Mouse (Mus musculus) stomach, postnatal 0 days (tissue): ENCODE results near the gene Gpc1. TPM values are rescaled to one million over a fixed set of nuclear protein-coding genes. Genes with fewer than 3 reads are reported as not detected.

Experiments
- ATAC-seq: fragments of 200-750 bp; cut with Nextera tagmentation; 2 replicates; pipeline ENCODE4 v1.8.0; 2017; ENCODE audit not compliant: low FRiP score, low TSS enrichment
- DNase-seq: peaks from one replicate; pipeline ENCODE4 v3.0.0-alpha.2; 2016; ENCODE audit warnings: low spot score
- H3K27ac ChIP-seq: fragments of 300-500 bp; sonication (generic); replicated peaks from 2 replicates; pipeline ENCODE4 v1.5.1; 2014; ENCODE audit warnings: mild to moderate bottlenecking, control low read depth
- H3K27me3 ChIP-seq: fragments of 300-500 bp; sonication (generic); 2 replicates; pipeline ENCODE4 v1.6.1; 2014; ENCODE audit warnings: low read length; ENCODE audit not compliant: control insufficient read depth, insufficient read depth
- H3K36me3 ChIP-seq: fragments of 300-500 bp; sonication (generic); 2 replicates; pipeline ENCODE4 v1.6.1; 2014; ENCODE audit warnings: low read length, mixed read lengths; ENCODE audit not compliant: control insufficient read depth, insufficient read depth
- H3K4me1 ChIP-seq: fragments of 300-500 bp; sonication (generic); replicated peaks from 2 replicates; pipeline ENCODE4 v1.6.1; 2014; ENCODE audit warnings: antibody characterized with exemption; ENCODE audit not compliant: control insufficient read depth, insufficient read depth
- H3K4me2 ChIP-seq: fragments of 300-500 bp; sonication (generic); replicated peaks from 2 replicates; pipeline ENCODE4 v1.6.1; 2014; ENCODE audit warnings: low read depth, mild to moderate bottlenecking, control low read depth, moderate library complexity
- H3K4me3 ChIP-seq: fragments of 300-500 bp; sonication (generic); 2 replicates; pipeline ENCODE4 v1.5.1; 2014; ENCODE audit warnings: low read depth, low read length, control low read depth
- H3K9ac ChIP-seq: fragments of 300-500 bp; sonication (generic); 2 replicates; pipeline ENCODE4 v1.6.1; 2014; ENCODE audit warnings: mild to moderate bottlenecking, low read length, control low read depth, mixed read lengths
- H3K9me3 ChIP-seq: fragments of 300-500 bp; sonication (generic); 2 replicates; pipeline ENCODE4 v1.6.1; 2016; ENCODE audit warnings: low read length; ENCODE audit not compliant: control insufficient read depth
- CTCF ChIP-seq: IDR thresholded peaks from 2 replicates; pipeline ENCODE4 v1.5.1; 2016; ENCODE audit warnings: antibody characterized with exemption, low read depth, mild to moderate bottlenecking, moderate library complexity
- EP300 ChIP-seq: optimal IDR thresholded peaks from 2 replicates; pipeline ENCODE3; 2016; ENCODE audit warnings: antibody characterized with exemption
- WGBS: fragments of 180-500 bp; shearing (Covaris S2); extraction: QIAGEN DNeasy Blood & Tissue Kit; methylation state at CpG from one replicate; pipeline ENCODE4 v1.1.7; 2014; 5-methylcytosine and 5-hydroxymethylcytosine counted together
- polyA plus RNA-seq: library from polyadenylated mRNA; unstranded; fragments of >200 nt; fragmentation: Nextera tagmentation; extraction: Ambion mirVana; gene quantifications from 2 replicates; pipeline ENCODE4 v1.2.1, GENCODE M21; 2015

Gpc1 gene
- polyA plus RNA-seq: 14.0 and 15.5 TPM in 2 replicates

DNA sequence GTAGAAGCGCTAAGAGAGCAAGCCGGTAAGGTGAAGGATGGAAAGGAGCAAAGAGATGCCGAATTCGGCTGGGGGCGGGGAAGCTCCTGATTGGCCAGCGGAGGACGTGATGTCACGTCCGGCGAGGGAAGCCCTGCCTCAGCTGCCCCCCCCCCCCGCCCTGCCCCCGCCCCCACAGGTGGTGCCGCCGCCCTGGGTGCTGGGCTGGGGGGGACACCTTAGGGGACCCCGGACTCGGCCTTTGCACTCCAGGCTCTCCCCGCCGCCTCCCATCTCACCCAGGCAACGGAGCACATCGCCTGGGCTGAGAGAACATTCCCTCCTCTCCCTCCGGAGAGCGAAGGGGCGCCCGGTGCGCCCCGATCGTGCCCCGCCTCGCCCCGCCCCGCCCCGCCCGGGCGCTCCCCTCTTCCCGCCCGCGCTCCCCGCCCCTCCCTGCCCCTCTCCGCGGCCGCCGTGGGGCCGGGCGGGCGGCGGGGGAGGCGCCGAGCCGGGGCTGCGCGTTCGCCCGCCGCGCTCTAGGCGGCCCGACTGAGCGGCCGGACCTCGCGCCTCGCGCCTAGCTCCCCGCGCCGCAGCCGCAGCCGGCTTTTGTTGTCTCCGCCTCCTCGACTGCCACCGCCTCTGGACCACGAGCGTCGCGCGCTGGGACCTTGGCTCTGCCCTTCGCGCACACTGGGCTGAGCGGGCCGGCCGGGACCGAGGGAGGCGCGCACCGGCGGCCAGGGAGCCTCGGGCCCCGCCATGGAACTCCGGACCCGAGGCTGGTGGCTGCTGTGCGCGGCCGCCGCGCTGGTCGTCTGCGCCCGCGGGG, at the start of gene Gpc1:
Gene Gpc1 (plus strand): TSS at position 458 of the 814 bp plus-strand sequence.
- DNase-seq: peak; percentile 73
- no peaks in the 10 kb centered on the region; the same call in 1 of the 2 replicates for H3K4me1 ChIP-seq
- no peak for TF ChIP-seq CTCF
- no peak for TF ChIP-seq EP300
- ATAC-seq: peak; percentile 76
- H3K27me3 ChIP-seq: no peaks in the 10 kb centered on the region
- peak within 1 kb of the TSS; percentile 93 for H3K4me2 ChIP-seq
- peak within 1 kb of the TSS; percentile 71 for H3K9ac ChIP-seq
- H3K36me3 ChIP-seq: no peaks in the 10 kb centered on the region
- no peaks in the 10 kb centered on the region for H3K9me3 ChIP-seq
- WGBS: 1% methylated on average over 23 of the region's 99 CpGs
- peak within 1 kb of the TSS; percentile 84 for H3K27ac ChIP-seq
- H3K4me3 ChIP-seq: peak within 1 kb of the TSS; percentile 63

DNA sequence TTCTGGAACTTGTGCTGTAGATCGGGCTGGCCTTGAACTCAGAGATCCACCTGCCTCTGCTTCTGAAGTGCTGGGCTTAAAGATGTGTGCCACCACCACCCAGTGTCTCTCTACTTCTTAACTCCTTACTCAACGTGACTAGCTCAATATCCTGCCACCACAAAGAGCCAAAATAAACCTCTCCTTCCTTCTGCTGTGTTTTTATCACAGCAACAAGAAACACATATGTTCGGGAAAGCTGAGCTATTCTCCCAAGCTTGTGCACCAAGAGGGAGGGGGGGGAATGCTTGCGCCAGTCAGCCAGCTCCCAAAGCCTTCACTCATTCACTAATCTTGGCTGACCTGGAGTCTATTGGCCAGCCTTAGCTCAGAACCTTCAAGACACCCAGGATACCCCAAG, 49.6 kb upstream of the Gpc1 start:
- Histone ChIP-seq H3K4me2 (no peak overlapping the region), H3K9ac (no peak overlapping the region), H3K4me3 (no peak overlapping the region), H3K27ac (no peak overlapping the region), H3K4me1 (no peaks in the 10 kb centered on the region), H3K36me3 (no peaks in the 10 kb centered on the region), H3K9me3 (no peaks in the 10 kb centered on the region), H3K27me3 (no peaks in the 10 kb centered on the region)
- DNase-seq (no peak), ATAC-seq (no peak)
- WGBS: 69% methylated on average over 4 of the region's 4 CpGs
- TF ChIP-seq CTCF (no peak), EP300 (no peak)

DNA sequence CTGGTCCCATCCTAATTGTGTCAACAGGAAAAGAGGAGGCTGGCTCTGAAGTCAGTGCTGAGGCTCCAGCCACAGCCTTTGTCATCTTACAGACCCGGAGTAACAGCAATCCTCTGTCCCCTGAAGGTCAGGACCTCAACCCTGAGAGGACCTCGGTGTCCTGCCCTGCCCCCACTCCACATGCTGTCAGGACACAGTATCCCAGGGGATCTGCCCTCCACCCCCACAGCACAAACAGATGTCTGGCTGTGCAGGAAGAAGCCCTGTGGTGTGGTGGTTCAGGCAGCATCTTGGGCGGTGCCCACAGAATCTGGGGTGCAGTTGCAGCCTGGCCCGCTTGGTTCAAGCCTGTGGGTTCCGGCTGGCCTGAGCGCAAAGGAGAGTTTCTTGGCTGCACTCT, 48.9 kb upstream of the Gpc1 start:
- H3K36me3 ChIP-seq: no peaks in the 10 kb centered on the region
- TF ChIP-seq EP300 (no peak), CTCF (no peak)
- no peak overlapping the region for H3K9ac ChIP-seq
- no peaks in the 10 kb centered on the region for H3K9me3 ChIP-seq
- no peaks in the 10 kb centered on the region for H3K4me1 ChIP-seq
- no peak overlapping the region for H3K27ac ChIP-seq
- H3K4me3 ChIP-seq: no peak overlapping the region
- WGBS: 55% methylated on average over 6 of the region's 6 CpGs
- DNase-seq (no peak), ATAC-seq (no peak)
- H3K27me3 ChIP-seq: no peaks in the 10 kb centered on the region
- no peak overlapping the region for H3K4me2 ChIP-seq

DNA sequence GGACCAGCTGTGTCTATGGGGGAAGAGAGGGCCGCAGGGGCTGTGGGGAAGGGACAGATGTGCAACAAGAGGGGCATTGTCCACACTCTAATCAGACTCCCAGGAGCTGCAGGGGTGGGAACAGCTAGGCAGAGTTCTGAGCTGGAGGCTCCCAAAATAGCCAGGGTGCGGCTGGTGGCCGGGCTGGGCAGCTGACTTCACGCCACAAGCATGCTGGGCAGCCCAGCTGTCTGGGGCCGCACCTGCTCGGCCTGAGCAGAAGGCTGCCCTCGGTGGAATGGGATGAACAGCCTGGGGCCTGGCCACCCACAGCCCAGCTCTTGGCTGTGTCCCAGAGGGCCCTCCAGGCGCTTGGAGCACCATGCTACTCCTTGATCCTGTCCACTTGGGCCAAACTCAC, 44.2 kb upstream of the Gpc1 start:
- H3K4me3 ChIP-seq: no peak overlapping the region
- ATAC-seq (peak; percentile 68), DNase-seq (peak; percentile 51)
- H3K27ac ChIP-seq: no peak overlapping the region
- H3K4me1 ChIP-seq: no peaks in the 10 kb centered on the region
- no peaks in the 10 kb centered on the region for H3K27me3 ChIP-seq
- WGBS: 60% methylated on average over 8 of the region's 8 CpGs
- no peaks in the 10 kb centered on the region for H3K9me3 ChIP-seq
- H3K9ac ChIP-seq: no peak overlapping the region
- H3K36me3 ChIP-seq: no peaks in the 10 kb centered on the region
- no peak for TF ChIP-seq EP300
- no peak for TF ChIP-seq CTCF
- no peak overlapping the region for H3K4me2 ChIP-seq

DNA sequence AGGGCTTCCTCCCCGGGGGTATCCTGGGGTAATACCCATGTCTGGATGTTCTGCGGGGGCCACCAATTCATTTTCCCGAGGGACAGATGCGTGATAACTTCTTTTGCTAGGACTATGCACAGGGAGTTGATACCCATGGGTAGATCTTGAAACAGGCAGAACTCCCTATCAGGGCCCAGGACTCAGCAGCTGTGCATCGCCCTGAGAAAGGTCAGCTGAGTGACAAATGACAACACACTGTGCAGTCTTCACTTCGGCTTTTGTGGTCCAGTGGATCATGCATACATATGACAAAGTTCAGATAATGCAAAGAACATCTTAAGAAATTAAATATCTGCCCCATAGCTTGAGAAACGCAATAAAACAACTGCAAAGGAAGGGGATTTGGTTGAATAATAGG, 43.4 kb upstream of the Gpc1 start:
- Histone ChIP-seq H3K27me3 (no peaks in the 10 kb centered on the region), H3K27ac (no peak overlapping the region), H3K4me2 (no peak overlapping the region), H3K9me3 (no peaks in the 10 kb centered on the region), H3K9ac (no peak overlapping the region), H3K4me3 (no peak overlapping the region), H3K36me3 (no peaks in the 10 kb centered on the region), H3K4me1 (no peaks in the 10 kb centered on the region)
- ATAC-seq (no peak), DNase-seq (no peak)
- TF ChIP-seq CTCF (no peak), EP300 (no peak)
- 83% methylated on average over 7 of the region's 7 CpGs for WGBS

DNA sequence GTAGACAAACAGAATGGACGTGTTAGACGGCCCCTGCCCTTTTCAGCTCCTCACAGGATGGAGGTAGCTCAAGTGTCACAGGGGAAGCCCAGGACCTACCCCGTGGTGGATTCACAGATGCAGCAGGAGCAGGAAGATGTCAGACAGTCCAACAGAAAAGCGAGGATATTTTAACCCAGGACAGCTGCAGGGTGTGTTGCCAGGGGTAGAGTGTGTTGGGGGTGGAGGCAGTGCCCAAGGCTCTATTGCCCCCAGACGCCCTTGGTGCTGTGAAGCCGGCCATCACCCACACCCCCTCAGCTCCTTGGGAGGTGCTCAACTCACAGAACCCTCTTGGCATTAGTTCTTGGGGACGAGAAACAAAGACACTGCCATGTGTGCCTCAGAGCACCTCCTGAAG, 40.8 kb upstream of the Gpc1 start:
- H3K4me3 ChIP-seq: no peak overlapping the region
- H3K27me3 ChIP-seq: no peaks in the 10 kb centered on the region
- no peak overlapping the region; the same call in 1 of the 2 replicates for H3K4me2 ChIP-seq
- H3K9ac ChIP-seq: peak overlapping the region; percentile 27; the same call in 1 of the 2 replicates
- H3K36me3 ChIP-seq: no peaks in the 10 kb centered on the region
- no peaks in the 10 kb centered on the region for H3K4me1 ChIP-seq
- no peaks in the 10 kb centered on the region for H3K9me3 ChIP-seq
- ATAC-seq: no peak; the same call in 1 of the 2 replicates
- no peak for TF ChIP-seq EP300
- TF ChIP-seq CTCF: no peak
- no peak overlapping the region for H3K27ac ChIP-seq
- DNase-seq: no peak
- 27% methylated on average over 7 of the region's 7 CpGs for WGBS
